Mouse (Mus musculus) small intestine, adult 2 months (tissue): ENCODE measurements around the gene Hist1h2ad. TPM values are rescaled to one million over a fixed set of nuclear protein-coding genes. Genes with fewer than 3 reads are reported as not detected.
"Not testable (repeated sequence)": the region's sequence is repeated elsewhere in the genome, so short reads cannot be mapped to it uniquely, and the experiment has no call there.

Source experiments
- H3K27ac ChIP-seq: fragments of 200-500 bp; 2 replicates; pipeline ENCODE4 v1.5.1; 2012; ENCODE audit warnings: low read depth, low read length, control low read depth, inconsistent platforms; ENCODE audit not compliant: insufficient read depth
- H3K27me3 ChIP-seq: fragments of 200-500 bp; 2 replicates; pipeline ENCODE4 v1.6.1; 2012; ENCODE audit warnings: mild to moderate bottlenecking, moderate library complexity, low read length, inconsistent platforms; ENCODE audit not compliant: control insufficient read depth, insufficient read depth
- H3K36me3 ChIP-seq: fragments of 200-500 bp; 2 replicates; pipeline ENCODE4 v1.6.1; 2012; ENCODE audit warnings: mild to moderate bottlenecking, low read length, control low read depth, inconsistent platforms; ENCODE audit not compliant: control insufficient read depth, insufficient read depth
- H3K4me1 ChIP-seq: fragments of 200-500 bp; 2 replicates; pipeline ENCODE4 v1.6.1; 2012; ENCODE audit warnings: low read length, inconsistent platforms, mixed read lengths; ENCODE audit not compliant: control insufficient read depth, insufficient read depth, insufficient read length
- H3K4me3 ChIP-seq: fragments of 200-500 bp; 2 replicates; pipeline ENCODE4 v1.5.1; 2012; ENCODE audit warnings: low read depth, mild to moderate bottlenecking, control low read depth, inconsistent platforms, low read length, moderate library complexity
- CTCF ChIP-seq: fragments of 200-500 bp; IDR thresholded peaks from 2 replicates; pipeline ENCODE4 v1.5.1; 2012; ENCODE audit warnings: low read depth, mild to moderate bottlenecking, control low read depth, inconsistent platforms, low read length, moderate library complexity, mixed read lengths; ENCODE audit not compliant: insufficient replicate concordance, insufficient read length; ENCODE audit errors: extremely low read depth
- POLR2A ChIP-seq: fragments of 200-500 bp; IDR thresholded peaks from 2 replicates; pipeline ENCODE4 v1.6.1; 2012; ENCODE audit warnings: low read depth, mild to moderate bottlenecking, control low read depth, inconsistent platforms, low read length, moderate library complexity
- WGBS: fragments of 180-500 bp; shearing (Covaris S2); methylation state at CpG from one replicate; pipeline ENCODE4 v1.1.7; 2018; 5-methylcytosine and 5-hydroxymethylcytosine counted together
- polyA plus RNA-seq: library from polyadenylated mRNA; depleted of rRNA; stranded (reverse); fragments of >200 nt; gene quantifications from 2 replicates; pipeline ENCODE4 v1.2.3, GENCODE M21; 2012

Hist1h2ad gene
- polyA plus RNA-seq, 1 experiment, result 21.3 TPM

DNA sequence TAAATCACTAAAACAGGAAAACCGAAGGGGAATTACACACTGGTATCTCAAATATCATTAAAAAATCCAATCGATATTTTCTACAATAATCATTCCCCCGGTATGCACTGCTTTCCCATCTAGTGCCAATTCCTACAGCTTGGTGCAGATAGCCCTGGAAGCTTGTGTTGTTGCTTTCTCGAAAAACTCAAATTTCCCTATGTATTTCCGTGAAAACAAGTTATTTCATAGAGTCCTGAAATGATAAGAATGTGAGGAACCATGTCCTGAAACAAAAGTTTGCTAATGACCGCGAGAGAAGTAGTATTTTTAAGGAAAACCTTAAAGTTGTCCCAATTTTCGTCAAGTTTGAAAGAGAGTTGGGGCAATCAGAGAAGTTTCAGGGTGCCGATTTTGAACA is 19.8 kb upstream of the Hist1h2ad start:
- Histone ChIP-seq H3K4me3 (no peak overlapping the region), H3K36me3 (no peaks in the 10 kb centered on the region), H3K4me1 (peaks cover 2% of the 10 kb centered on the region; the same call in 1 of the 2 replicates), H3K27me3 (no peaks in the 10 kb centered on the region), H3K27ac (peak overlapping the region; percentile 53)
- no peak for TF ChIP-seq POLR2A
- no peak for TF ChIP-seq CTCF
- WGBS, result 9% methylated on average over 9 of the region's 9 CpGs

DNA sequence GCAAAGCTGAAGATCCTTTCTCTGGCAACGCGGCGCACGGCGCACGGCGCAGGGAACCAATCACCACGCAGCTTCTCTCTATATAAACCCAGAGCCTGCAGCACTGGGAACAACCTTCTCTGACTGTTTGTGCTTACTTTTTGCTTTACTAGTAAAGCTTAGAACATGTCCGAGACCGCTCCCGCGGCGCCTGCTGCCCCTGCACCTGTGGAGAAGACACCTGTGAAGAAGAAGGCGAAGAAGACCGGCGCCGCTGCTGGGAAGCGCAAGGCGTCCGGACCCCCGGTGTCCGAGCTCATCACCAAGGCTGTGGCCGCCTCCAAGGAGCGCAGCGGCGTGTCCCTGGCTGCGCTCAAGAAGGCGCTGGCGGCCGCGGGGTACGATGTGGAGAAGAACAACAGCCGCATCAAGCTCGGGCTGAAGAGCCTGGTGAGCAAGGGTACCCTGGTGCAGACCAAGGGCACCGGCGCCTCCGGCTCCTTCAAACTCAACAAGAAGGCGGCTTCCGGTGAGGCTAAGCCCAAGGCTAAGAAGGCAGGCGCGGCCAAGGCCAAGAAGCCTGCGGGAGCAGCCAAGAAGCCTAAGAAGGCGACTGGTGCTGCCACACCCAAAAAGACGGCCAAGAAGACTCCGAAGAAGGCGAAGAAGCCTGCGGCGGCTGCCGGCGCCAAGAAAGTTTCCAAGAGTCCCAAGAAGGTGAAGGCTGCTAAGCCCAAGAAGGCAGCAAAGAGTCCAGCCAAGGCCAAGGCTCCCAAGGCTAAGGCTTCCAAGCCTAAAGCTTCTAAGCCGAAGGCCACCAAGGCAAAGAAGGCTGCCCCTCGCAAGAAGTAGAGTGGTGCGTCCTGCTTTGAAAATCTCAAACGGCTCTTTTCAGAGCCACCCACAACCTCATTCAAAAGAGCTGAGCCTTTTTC is 19.0 kb upstream of the Hist1h2ad start:
- TF ChIP-seq CTCF (no peak), POLR2A (peak; percentile 83)

GRCm38 (mm10) chr13:23555839-23556416 is 18.3 kb upstream of the Hist1h2ad start:
- Histone ChIP-seq H3K27ac (peak overlapping the region; percentile 96), H3K27me3 (no peaks in the 10 kb centered on the region)

More for the DNA sequence above, 19.0 kb upstream of the Hist1h2ad start:
- under 1% methylated on average over 54 of the region's 54 CpGs for WGBS
- H3K4me1 ChIP-seq, result peaks cover 2% of the 10 kb centered on the region; the same call in 1 of the 2 replicates
- peak overlapping the region; percentile 96 for H3K27ac ChIP-seq
- no peaks in the 10 kb centered on the region for H3K27me3 ChIP-seq
- no peaks in the 10 kb centered on the region for H3K36me3 ChIP-seq
- peak overlapping the region; percentile 83 for H3K4me3 ChIP-seq

GRCm38 (mm10) chr13:23556906-23557305 is 17.3 kb upstream of the Hist1h2ad start:
- Histone ChIP-seq H3K4me3 (no peak overlapping the region), H3K27ac (no peak overlapping the region)
- WGBS, result 62% methylated on average over 3 of the region's 3 CpGs

More at GRCm38 (mm10) chr13:23555839-23556416, 18.3 kb upstream of the Hist1h2ad start:
- Histone ChIP-seq H3K4me3 (peak overlapping the region; percentile 83), H3K36me3 (no peaks in the 10 kb centered on the region), H3K4me1 (no peaks in the 10 kb centered on the region; the same call in 1 of the 2 replicates)
- WGBS, result under 1% methylated on average over 18 of the region's 18 CpGs
- TF ChIP-seq POLR2A, result no peak; the same call in 1 of the 2 replicates
- no peak for TF ChIP-seq CTCF

GRCm38 (mm10) chr13:23560699-23561098 is 13.5 kb upstream of the Hist1h2ad start:
- H3K27ac ChIP-seq, result 0 out of 2 replicates have a peak overlapping the region, but pooled peaks have one; percentile 1
- H3K4me3 ChIP-seq, H3K36me3 ChIP-seq, H3K4me1 ChIP-seq, H3K27me3 ChIP-seq: not testable (repeated sequence)
- WGBS, result 14% methylated on average over 2 of the region's 2 CpGs

More at GRCm38 (mm10) chr13:23556906-23557305, 17.3 kb upstream of the Hist1h2ad start:
- no peaks in the 10 kb centered on the region for H3K27me3 ChIP-seq
- TF ChIP-seq CTCF (no peak), POLR2A (no peak)
- H3K36me3 ChIP-seq, result no peaks in the 10 kb centered on the region
- no peaks in the 10 kb centered on the region for H3K4me1 ChIP-seq

DNA sequence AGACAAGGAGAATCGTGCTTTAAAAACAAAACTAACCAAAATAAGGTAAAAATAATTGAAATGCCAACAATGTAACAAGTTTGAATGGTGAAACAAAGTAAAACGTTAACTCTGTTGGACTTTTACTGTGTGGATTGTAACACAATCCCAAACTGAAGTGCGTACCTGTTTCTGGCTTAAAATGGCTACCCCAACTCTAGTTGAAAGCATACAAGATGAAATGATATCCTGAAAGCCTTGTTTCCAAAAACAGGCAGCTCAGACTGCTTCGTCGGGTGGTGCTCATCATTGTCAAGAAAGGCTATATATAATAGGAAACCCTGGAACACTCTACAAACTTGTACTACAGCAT is 12.7 kb upstream of the Hist1h2ad start:
- not testable (repeated sequence) for H3K27me3 ChIP-seq, H3K36me3 ChIP-seq, H3K4me1 ChIP-seq
- Histone ChIP-seq H3K4me3 (peak overlapping the region; percentile 93; the same call in 1 of the 2 replicates), H3K27ac (peak overlapping the region; percentile 93)
- WGBS, result 0% methylated on average over 2 of the region's 5 CpGs

GRCm38 (mm10) chr13:23561883-23562659 is 12.1 kb upstream of the Hist1h2ad start, which contains the start of gene Hist1h3e:
Gene Hist1h3e, minus strand, starts transcription at chr13:23562369.
- WGBS, result under 1% methylated on average over 65 of the region's 67 CpGs
- TF ChIP-seq POLR2A, result peak; percentile 97
- H3K27me3 ChIP-seq, H3K36me3 ChIP-seq, H3K4me1 ChIP-seq: not testable (repeated sequence)
- H3K4me3 ChIP-seq, result peak within 1 kb of the TSS; percentile 93
- peak within 1 kb of the TSS; percentile 93 for H3K27ac ChIP-seq
